Mouse (Mus musculus): ENCODE measurements around the gene Ccdc137. TPM values are rescaled to one million over a fixed set of nuclear protein-coding genes. Genes with fewer than 3 reads are reported as not detected.

Gene Ccdc137
- polyA plus RNA-seq, 1 experiment from 2014 or later = 35.1 TPM

DNA sequence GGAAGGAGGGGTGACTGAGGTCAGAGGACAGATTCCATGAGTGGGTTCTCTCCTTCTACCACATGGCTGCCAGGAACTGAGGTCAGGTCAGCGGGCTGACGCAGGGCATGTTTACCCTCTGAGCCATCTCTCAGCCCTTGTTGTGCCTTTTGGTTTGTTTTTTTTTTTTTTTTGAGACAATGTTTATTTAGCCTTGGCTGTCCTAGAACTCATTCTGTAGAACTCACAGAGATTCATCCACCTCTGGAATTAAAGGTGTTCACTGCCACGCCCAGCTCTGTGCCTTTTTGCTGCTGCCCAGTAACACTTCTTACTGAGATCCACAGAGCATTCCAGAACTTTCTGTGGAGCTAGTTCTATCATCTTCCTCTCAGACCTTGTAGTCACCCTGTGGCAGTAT, 47.7 kb downstream of the Ccdc137 start:
- H3K9ac ChIP-seq (replicated peaks) = no peak overlapping the region
- no peak overlapping the region for H3K27ac ChIP-seq (replicated peaks)
- H3K27me3 ChIP-seq = no peaks in the 10 kb centered on the region
- no peak for ATAC-seq (ENCODE audit: low FRiP score, low read depth)
- H3K4me1 ChIP-seq = peaks cover 8% of the 10 kb centered on the region
- no peaks in the 10 kb centered on the region for H3K9me3 ChIP-seq
- 90% methylated on average over 3 of the region's 3 CpGs for WGBS
- no peak overlapping the region for H3K4me2 ChIP-seq (replicated peaks)
- no peaks in the 10 kb centered on the region for H3K36me3 ChIP-seq
- H3K4me3 ChIP-seq = no peak overlapping the region

DNA sequence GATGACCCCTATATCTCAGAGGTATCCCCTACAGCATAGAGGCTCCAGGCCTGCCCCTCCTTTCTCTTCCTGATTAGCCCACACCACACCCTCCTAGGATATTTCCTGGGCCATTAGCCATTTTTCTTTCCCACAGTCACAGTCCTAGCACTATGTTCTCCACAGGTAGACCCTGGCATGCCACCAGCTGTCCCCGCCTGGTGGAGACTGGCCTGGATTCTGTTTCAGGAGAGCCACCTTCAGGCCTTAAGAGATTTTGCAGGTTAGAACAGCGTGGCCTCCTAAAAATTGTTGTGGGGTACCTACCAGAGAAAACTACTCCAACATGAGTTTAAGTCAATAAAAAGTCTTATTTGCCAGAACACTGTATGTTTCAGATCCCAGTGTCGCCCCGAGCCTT, 49.0 kb downstream of the Ccdc137 start:
- H3K27me3 ChIP-seq = no peaks in the 10 kb centered on the region
- H3K9me3 ChIP-seq = no peaks in the 10 kb centered on the region
- H3K4me2 ChIP-seq (replicated peaks) = no peak overlapping the region
- no peak overlapping the region for H3K27ac ChIP-seq (replicated peaks)
- no peaks in the 10 kb centered on the region for H3K36me3 ChIP-seq
- WGBS = 64% methylated on average over 4 of the region's 4 CpGs
- no peak overlapping the region for H3K9ac ChIP-seq (replicated peaks)
- H3K4me1 ChIP-seq = peaks cover 13% of the 10 kb centered on the region
- ATAC-seq (ENCODE audit: low FRiP score, low read depth) = no peak
- no peak overlapping the region for H3K4me3 ChIP-seq

DNA sequence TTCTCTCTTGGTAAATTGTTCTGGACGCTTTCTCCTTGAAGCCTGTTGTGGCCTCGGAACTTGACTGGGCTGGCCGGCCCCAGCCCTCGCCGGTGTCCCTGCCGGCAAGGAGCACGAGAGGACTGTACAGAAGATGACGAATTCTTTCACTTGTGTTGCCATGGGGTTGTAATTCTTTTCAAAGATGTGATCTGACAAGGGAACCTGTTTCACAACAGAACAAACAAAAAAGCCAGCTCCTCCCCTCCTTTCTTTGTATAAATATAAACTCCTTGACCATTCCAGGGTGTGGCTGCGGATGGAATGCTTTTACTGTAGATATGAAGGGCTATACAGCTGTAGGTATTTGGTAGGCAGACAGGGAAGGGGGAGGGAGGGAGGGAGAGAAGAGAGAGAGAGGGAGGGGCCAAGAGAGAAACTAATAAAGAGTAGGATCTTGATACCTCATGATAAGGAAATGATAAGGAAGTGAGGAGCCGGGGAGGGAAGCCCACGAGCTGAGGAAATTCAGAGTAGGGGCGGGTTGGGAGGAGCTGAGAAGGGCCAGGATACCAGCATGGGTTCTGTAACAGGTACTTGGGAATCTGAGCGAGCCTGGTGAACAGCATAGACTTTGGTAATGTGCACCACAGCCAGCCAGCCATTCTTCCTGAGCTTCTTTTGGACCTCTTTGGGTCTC, 49.8 kb downstream of the Ccdc137 start:
- no peaks in the 10 kb centered on the region for H3K36me3 ChIP-seq
- 85% methylated on average over 13 of the region's 13 CpGs for WGBS
- ATAC-seq (ENCODE audit: low FRiP score, low read depth) = no peak
- no peak overlapping the region for H3K4me2 ChIP-seq (replicated peaks)
- no peak overlapping the region for H3K4me3 ChIP-seq
- no peak overlapping the region for H3K27ac ChIP-seq (replicated peaks)
- peaks cover 13% of the 10 kb centered on the region for H3K4me1 ChIP-seq
- no peaks in the 10 kb centered on the region for H3K9me3 ChIP-seq
- H3K27me3 ChIP-seq = no peaks in the 10 kb centered on the region
- no peak overlapping the region for H3K9ac ChIP-seq (replicated peaks)

DNA sequence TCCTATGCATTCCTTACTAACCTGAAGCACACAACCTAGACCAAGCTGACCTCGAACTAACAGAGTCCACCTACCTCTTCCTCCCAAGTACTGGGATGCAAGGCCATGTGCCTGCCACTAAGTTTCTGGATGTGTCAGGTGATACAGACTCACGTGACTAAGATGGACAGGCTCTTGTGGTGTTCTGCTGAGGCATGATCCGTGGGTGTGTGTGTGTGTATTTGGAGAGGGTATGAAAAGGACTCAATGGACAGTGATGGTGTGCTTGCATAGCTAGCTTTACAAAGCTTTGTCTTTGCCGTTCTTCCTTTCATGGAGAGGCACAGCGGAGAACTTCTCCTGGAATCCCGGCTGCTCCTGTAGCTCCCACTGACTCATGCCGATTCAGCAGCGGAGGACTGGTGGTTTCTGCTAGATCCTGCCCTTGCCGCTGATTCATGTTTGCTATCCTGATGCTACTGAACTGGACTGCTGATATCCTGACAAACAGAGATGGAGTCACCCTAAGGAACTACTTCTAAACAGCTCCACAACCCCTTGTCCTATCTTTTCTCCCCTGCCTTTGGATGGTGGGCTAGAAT, 50.5 kb downstream of the Ccdc137 start:
- no peak overlapping the region for H3K27ac ChIP-seq (replicated peaks)
- H3K36me3 ChIP-seq = no peaks in the 10 kb centered on the region
- 87% methylated on average over 9 of the region's 9 CpGs for WGBS
- no peak for ATAC-seq (ENCODE audit: low FRiP score, low read depth)
- H3K4me3 ChIP-seq = no peak overlapping the region
- no peaks in the 10 kb centered on the region for H3K9me3 ChIP-seq
- H3K27me3 ChIP-seq = no peaks in the 10 kb centered on the region
- H3K4me2 ChIP-seq (replicated peaks) = no peak overlapping the region
- no peak overlapping the region for H3K9ac ChIP-seq (replicated peaks)
- H3K4me1 ChIP-seq = peaks cover 13% of the 10 kb centered on the region

DNA sequence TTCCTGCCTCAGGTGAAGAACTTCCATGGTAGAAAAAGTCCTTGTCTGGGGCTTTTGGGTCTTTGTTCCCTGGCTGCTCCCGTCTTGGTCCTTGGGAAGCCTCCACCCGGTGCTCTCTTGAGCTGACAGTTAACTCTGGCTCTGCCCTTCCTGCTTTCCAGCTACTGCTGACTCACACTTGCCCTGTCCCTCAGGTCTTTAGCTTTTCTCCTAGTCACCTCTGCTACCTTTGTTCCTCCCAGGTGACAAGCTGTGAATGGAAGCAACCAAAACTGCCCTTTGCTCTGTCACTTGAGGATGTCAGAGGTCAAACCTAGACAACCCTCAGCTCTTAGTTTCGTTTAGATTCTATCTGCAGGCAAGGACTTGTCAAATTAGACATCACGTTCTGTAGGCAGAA, 52.0 kb downstream of the Ccdc137 start:
- no peaks in the 10 kb centered on the region for H3K36me3 ChIP-seq
- no peak overlapping the region for H3K27ac ChIP-seq (replicated peaks)
- peaks cover 13% of the 10 kb centered on the region for H3K4me1 ChIP-seq
- no peak overlapping the region for H3K4me2 ChIP-seq (replicated peaks)
- no peak for ATAC-seq (ENCODE audit: low FRiP score, low read depth)
- no peak overlapping the region for H3K4me3 ChIP-seq
- no peaks in the 10 kb centered on the region for H3K9me3 ChIP-seq
- WGBS = 29% methylated on average over 4 of the region's 4 CpGs
- H3K9ac ChIP-seq (replicated peaks) = no peak overlapping the region
- H3K27me3 ChIP-seq = no peaks in the 10 kb centered on the region; the same call in 1 of the 2 replicates

DNA sequence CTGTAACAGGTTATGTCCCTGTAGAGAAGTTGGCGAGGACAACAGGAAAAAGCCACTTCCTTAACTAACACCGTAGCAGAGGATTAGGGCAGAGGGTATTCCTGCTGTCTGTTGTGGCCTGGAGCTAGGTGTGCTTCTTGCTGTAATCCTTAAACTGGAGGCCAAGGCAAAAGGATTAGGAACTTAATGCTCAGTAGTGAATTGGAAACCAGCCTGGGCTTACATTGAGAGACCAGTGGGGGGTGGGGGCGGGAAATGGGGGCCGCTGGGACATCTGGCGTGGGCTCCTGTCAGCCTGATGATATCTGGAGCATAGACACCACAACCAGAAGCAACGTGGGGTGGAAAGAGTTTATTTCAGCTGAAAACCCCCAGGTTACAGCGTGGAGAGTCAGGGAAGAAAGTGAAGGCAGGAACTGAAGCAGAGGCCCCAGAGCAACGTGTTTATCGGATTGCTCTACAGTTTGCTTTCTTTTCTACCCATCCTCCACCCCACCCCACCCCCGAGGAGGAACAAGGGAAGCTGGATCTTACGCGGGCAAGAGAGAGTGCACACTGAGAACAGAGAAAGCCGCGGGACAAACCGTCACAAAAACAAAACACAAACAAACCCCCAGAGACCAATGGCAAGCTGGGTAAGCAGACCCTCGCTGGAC, 52.6 kb downstream of the Ccdc137 start:
- Histone ChIP-seq H3K4me3 (peak overlapping the region; percentile 20), H3K4me2 (replicated peaks) (peak overlapping the region; percentile 43), H3K27ac (replicated peaks) (no peak overlapping the region), H3K9ac (replicated peaks) (peak overlapping the region; percentile 55), H3K4me1 (peaks cover 13% of the 10 kb centered on the region), H3K27me3 (no peaks in the 10 kb centered on the region; the same call in 1 of the 2 replicates), H3K36me3 (no peaks in the 10 kb centered on the region), H3K9me3 (no peaks in the 10 kb centered on the region)
- no peak for ATAC-seq (ENCODE audit: low FRiP score, low read depth)
- WGBS = 3% methylated on average over 16 of the region's 16 CpGs

DNA sequence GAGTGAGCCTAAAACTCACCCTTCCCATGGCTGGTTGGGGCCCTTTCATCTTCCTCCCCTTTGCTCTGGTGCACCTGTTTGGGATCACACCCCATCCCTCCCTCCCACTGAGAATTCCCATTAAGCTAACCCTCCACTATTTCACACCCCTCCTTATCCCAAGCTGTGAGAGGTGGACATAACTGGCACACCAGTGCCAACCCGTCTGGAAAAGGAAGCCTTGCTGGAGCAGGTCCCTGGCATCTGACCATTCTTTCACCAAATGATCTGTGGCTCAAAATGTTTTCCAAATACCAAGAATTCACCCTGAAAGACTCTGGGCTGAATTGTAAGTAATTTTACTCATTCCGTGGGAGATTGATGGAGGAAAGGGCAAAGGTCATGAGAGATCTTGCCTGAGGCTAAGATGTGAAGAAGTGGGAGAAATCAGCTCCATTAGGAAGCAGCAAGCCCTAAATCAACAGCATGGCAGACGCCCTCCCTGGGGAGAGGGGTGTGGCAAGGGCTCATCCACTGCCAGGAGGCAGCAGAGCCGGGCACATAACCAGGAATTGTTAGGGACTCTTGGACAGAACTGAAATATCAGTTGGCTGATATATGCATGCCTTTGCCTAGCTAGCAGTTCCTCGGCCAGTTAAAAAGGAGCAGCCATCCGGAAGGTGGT, 55.0 kb downstream of the Ccdc137 start:
- Histone ChIP-seq H3K9ac (replicated peaks) (no peak overlapping the region), H3K4me1 (peaks cover 13% of the 10 kb centered on the region), H3K4me2 (replicated peaks) (no peak overlapping the region), H3K27me3 (peaks cover 9% of the 10 kb centered on the region; the same call in 1 of the 2 replicates), H3K4me3 (no peak overlapping the region), H3K9me3 (no peaks in the 10 kb centered on the region), H3K36me3 (no peaks in the 10 kb centered on the region), H3K27ac (replicated peaks) (no peak overlapping the region)
- ATAC-seq (ENCODE audit: low FRiP score, low read depth) = no peak
- 56% methylated on average over 6 of the region's 6 CpGs for WGBS

Other genes with a start within 250 kb of the Ccdc137 start
- 25.1 and 26.1 TPM in 2 replicates for gene Bahcc1, start 225.2 kb upstream of the Ccdc137 start, polyA plus RNA-seq (2016; fragmentation: Nextera tagmentation; extraction: Ambion mirVana)
- gene Actg1, start 109.6 kb upstream of the Ccdc137 start, polyA plus RNA-seq (2016; fragmentation: Nextera tagmentation; extraction: Ambion mirVana) = 3,175 and 3,231 TPM in 2 replicates
- 1.4 and 1.5 TPM in 2 replicates for gene Fscn2, start 96.6 kb upstream of the Ccdc137 start, polyA plus RNA-seq (2016; fragmentation: Nextera tagmentation; extraction: Ambion mirVana)
- 51.3 and 55.4 TPM in 2 replicates for gene Faap100, start 79.4 kb upstream of the Ccdc137 start, polyA plus RNA-seq (2016; fragmentation: Nextera tagmentation; extraction: Ambion mirVana)
- gene Nploc4, start 20.4 kb upstream of the Ccdc137 start, polyA plus RNA-seq (2016; fragmentation: Nextera tagmentation; extraction: Ambion mirVana) = 51.8 and 54.6 TPM in 2 replicates
- gene Tspan10, start 15.5 kb upstream of the Ccdc137 start, polyA plus RNA-seq (2016; fragmentation: Nextera tagmentation; extraction: Ambion mirVana) = not detected in 2 replicates
- gene Pde6g, start 4.6 kb upstream of the Ccdc137 start, polyA plus RNA-seq (2016; fragmentation: Nextera tagmentation; extraction: Ambion mirVana) = 0.20 TPM in 1 of 2 replicates, not detected in the other
- 11.7 and 11.9 TPM in 2 replicates for gene Oxld1, start within 50 bp of the Ccdc137 start, polyA plus RNA-seq (2016; fragmentation: Nextera tagmentation; extraction: Ambion mirVana)
- 56.4 and 58.8 TPM in 2 replicates for gene Arl16, start 9.5 kb downstream of the Ccdc137 start, polyA plus RNA-seq (2016; fragmentation: Nextera tagmentation; extraction: Ambion mirVana)
- 112 and 118 TPM in 2 replicates for gene Mrpl12, start 26.5 kb downstream of the Ccdc137 start, polyA plus RNA-seq (2016; fragmentation: Nextera tagmentation; extraction: Ambion mirVana)
- 37.7 and 38.8 TPM in 2 replicates for gene Slc25a10, start 33.7 kb downstream of the Ccdc137 start, polyA plus RNA-seq (2016; fragmentation: Nextera tagmentation; extraction: Ambion mirVana)
- gene Gcgr, start 72.6 kb downstream of the Ccdc137 start, polyA plus RNA-seq (2016; fragmentation: Nextera tagmentation; extraction: Ambion mirVana) = 0.18 and 0.29 TPM in 2 replicates
- 212 and 232 TPM in 2 replicates for gene Mcrip1, start 91.6 kb downstream of the Ccdc137 start, polyA plus RNA-seq (2016; fragmentation: Nextera tagmentation; extraction: Ambion mirVana)
- not detected in 2 replicates for gene Ppp1r27, start 93.0 kb downstream of the Ccdc137 start, polyA plus RNA-seq (2016; fragmentation: Nextera tagmentation; extraction: Ambion mirVana)
- 384 and 418 TPM in 2 replicates for gene P4hb, start 115.1 kb downstream of the Ccdc137 start, polyA plus RNA-seq (2016; fragmentation: Nextera tagmentation; extraction: Ambion mirVana)
- 504 and 557 TPM in 2 replicates for gene Arhgdia, start 123.5 kb downstream of the Ccdc137 start, polyA plus RNA-seq (2016; fragmentation: Nextera tagmentation; extraction: Ambion mirVana)
- gene Alyref, start 140.2 kb downstream of the Ccdc137 start, polyA plus RNA-seq (2016; fragmentation: Nextera tagmentation; extraction: Ambion mirVana) = 652 and 655 TPM in 2 replicates
- gene Anapc11, start 140.3 kb downstream of the Ccdc137 start, polyA plus RNA-seq (2016; fragmentation: Nextera tagmentation; extraction: Ambion mirVana) = 165 and 182 TPM in 2 replicates
- gene Npb, start 150.4 kb downstream of the Ccdc137 start, polyA plus RNA-seq (2016; fragmentation: Nextera tagmentation; extraction: Ambion mirVana) = 0.98 TPM in 1 of 2 replicates, not detected in the other
- 148 and 157 TPM in 2 replicates for gene Pcyt2, start 159.8 kb downstream of the Ccdc137 start, polyA plus RNA-seq (2016; fragmentation: Nextera tagmentation; extraction: Ambion mirVana)
- 40.4 and 48.2 TPM in 2 replicates for gene Sirt7, start 167.1 kb downstream of the Ccdc137 start, polyA plus RNA-seq (2016; fragmentation: Nextera tagmentation; extraction: Ambion mirVana)
- 33.3 and 36.8 TPM in 2 replicates for gene Mafg, start 175.5 kb downstream of the Ccdc137 start, polyA plus RNA-seq (2016; fragmentation: Nextera tagmentation; extraction: Ambion mirVana)
- gene Pycr1, start 185.7 kb downstream of the Ccdc137 start, polyA plus RNA-seq (2016; fragmentation: Nextera tagmentation; extraction: Ambion mirVana) = 31.6 and 34.1 TPM in 2 replicates
- gene Myadml2, start 190.0 kb downstream of the Ccdc137 start, polyA plus RNA-seq (2016; fragmentation: Nextera tagmentation; extraction: Ambion mirVana) = 0.99 TPM in 1 of 2 replicates, not detected in the other
- 0.58 and 0.87 TPM in 2 replicates for gene Notum, start 203.1 kb downstream of the Ccdc137 start, polyA plus RNA-seq (2016; fragmentation: Nextera tagmentation; extraction: Ambion mirVana)
- 149 and 154 TPM in 2 replicates for gene Aspscr1, start 214.9 kb downstream of the Ccdc137 start, polyA plus RNA-seq (2016; fragmentation: Nextera tagmentation; extraction: Ambion mirVana)